Mouse (Mus musculus) forebrain, embryonic 14.5 days (tissue): Measurements from ENCODE around the gene Nrp2. TPM values are rescaled to one million over a fixed set of nuclear protein-coding genes. Genes with fewer than 3 reads are reported as not detected.
A peak's percentile ranks its signal among the peaks of the same experiment; 100 is the strongest.

ENCODE experiments used
- ATAC-seq: fragments of 200-750 bp; cut with Nextera tagmentation; 2 replicates; pipeline ENCODE4 v1.8.0; 2017; ENCODE audit warnings: mild to moderate bottlenecking, moderate library complexity
- DNase-seq: peaks from one replicate; pipeline ENCODE4 v3.0.0-alpha.2; 2015; ENCODE audit warnings: low spot score
- H3K27ac ChIP-seq: fragments of 300-500 bp; sonication (generic); 2 replicates; pipeline ENCODE4 v1.5.1; 2014; ENCODE audit warnings: low read depth, mild to moderate bottlenecking, control low read depth, low read length, moderate library complexity
- H3K27me3 ChIP-seq: fragments of 300-500 bp; sonication (generic); replicated peaks from 2 replicates; pipeline ENCODE4 v1.6.1; 2014; ENCODE audit warnings: low read length, control low read depth, mixed read lengths; ENCODE audit not compliant: control insufficient read depth, insufficient read depth
- H3K36me3 ChIP-seq: fragments of 300-500 bp; sonication (generic); 2 replicates; pipeline ENCODE4 v1.6.1; 2014; ENCODE audit warnings: low read length, control low read depth; ENCODE audit not compliant: control insufficient read depth, insufficient read depth
- H3K4me1 ChIP-seq: fragments of 300-500 bp; sonication (generic); 2 replicates; pipeline ENCODE4 v1.6.1; 2014; ENCODE audit warnings: antibody characterized with exemption, low read length, control low read depth; ENCODE audit not compliant: control insufficient read depth, insufficient read depth
- H3K4me2 ChIP-seq: fragments of 300-500 bp; sonication (generic); 2 replicates; pipeline ENCODE4 v1.6.1; 2014; ENCODE audit warnings: mild to moderate bottlenecking, control low read depth, low read length
- H3K4me3 ChIP-seq: fragments of 300-500 bp; sonication (generic); 2 replicates; pipeline ENCODE4 v1.5.1; 2014; ENCODE audit warnings: low read depth, low read length, control low read depth
- H3K9ac ChIP-seq: fragments of 300-500 bp; sonication (generic); 2 replicates; pipeline ENCODE4 v1.6.1; 2014; ENCODE audit warnings: mild to moderate bottlenecking, low read length, control low read depth, moderate library complexity
- H3K9me3 ChIP-seq: fragments of 300-500 bp; sonication (generic); replicated peaks from 2 replicates; pipeline ENCODE4 v1.6.1; 2016; ENCODE audit warnings: low read length, control low read depth, mixed read lengths; ENCODE audit not compliant: control insufficient read depth
- WGBS: fragments of 180-500 bp; shearing (Covaris S2); extraction: QIAGEN DNeasy Blood & Tissue Kit; methylation state at CpG from one replicate; pipeline ENCODE4 v1.1.7; 2014; 5-methylcytosine and 5-hydroxymethylcytosine counted together
- polyA plus RNA-seq: library from polyadenylated mRNA; unstranded; fragments of >200 nt; fragmentation: Nextera tagmentation; extraction: Ambion mirVana; gene quantifications from 2 replicates; pipeline ENCODE4 v1.2.1, GENCODE M21; 2014

Nrp2 gene
- polyA plus RNA-seq: 16.3 and 23.8 TPM in 2 replicates

GRCm38 (mm10) chr1:62703158-62704116 lies at the start of gene Nrp2:
Nrp2 (plus strand) TSS chr1:62703285.
- Histone ChIP-seq H3K9ac (peak within 1 kb of the TSS; percentile 83), H3K4me2 (peak within 1 kb of the TSS; percentile 98), H3K4me1 (peaks cover 8% of the 10 kb centered on the region), H3K27ac (peak within 1 kb of the TSS; percentile 82), H3K27me3 (peaks cover 13% of the 10 kb centered on the region), H3K36me3 (no peaks in the 10 kb centered on the region), H3K9me3 (no peaks in the 10 kb centered on the region), H3K4me3 (peak within 1 kb of the TSS; percentile 64)
- DNase-seq (peak; percentile 92), ATAC-seq (peak; percentile 87)
- under 1% methylated on average over 65 of the region's 76 CpGs for WGBS

GRCm38 (mm10) chr1:62654436-62654835 lies 48.6 kb upstream of the Nrp2 start:
- ATAC-seq (no peak), DNase-seq (no peak)
- no peak overlapping the region for H3K4me3 ChIP-seq
- no peak overlapping the region for H3K9ac ChIP-seq
- H3K9me3 ChIP-seq: no peaks in the 10 kb centered on the region
- H3K4me2 ChIP-seq: no peak overlapping the region
- WGBS: 68% methylated on average over 6 of the region's 6 CpGs
- H3K27ac ChIP-seq: no peak overlapping the region
- H3K4me1 ChIP-seq: no peaks in the 10 kb centered on the region
- no peaks in the 10 kb centered on the region for H3K36me3 ChIP-seq
- H3K27me3 ChIP-seq: no peaks in the 10 kb centered on the region

GRCm38 (mm10) chr1:62664960-62665645 lies 38.0 kb upstream of the Nrp2 start:
- Histone ChIP-seq H3K9ac (no peak overlapping the region), H3K4me2 (no peak overlapping the region), H3K9me3 (no peaks in the 10 kb centered on the region), H3K36me3 (no peaks in the 10 kb centered on the region), H3K4me1 (no peaks in the 10 kb centered on the region), H3K27ac (no peak overlapping the region), H3K27me3 (no peaks in the 10 kb centered on the region), H3K4me3 (no peak overlapping the region)
- no peak for ATAC-seq
- DNase-seq: no peak
- 63% methylated on average over 8 of the region's 8 CpGs for WGBS

- ATAC-seq (no peak), DNase-seq (no peak)
- Histone ChIP-seq H3K36me3 (no peaks in the 10 kb centered on the region), H3K9ac (no peak overlapping the region), H3K9me3 (no peaks in the 10 kb centered on the region), H3K27ac (no peak overlapping the region), H3K4me2 (no peak overlapping the region), H3K4me1 (no peaks in the 10 kb centered on the region), H3K27me3 (no peaks in the 10 kb centered on the region), H3K4me3 (no peak overlapping the region)
- 86% methylated on average over 5 of the region's 5 CpGs for WGBS
Measured at GRCm38 (mm10) chr1:62665771-62666730, 37.0 kb upstream of the Nrp2 start.

GRCm38 (mm10) chr1:62666780-62667179 lies 36.3 kb upstream of the Nrp2 start:
- 80% methylated on average over 5 of the region's 5 CpGs for WGBS
- Histone ChIP-seq H3K36me3 (no peaks in the 10 kb centered on the region), H3K9me3 (no peaks in the 10 kb centered on the region), H3K27ac (no peak overlapping the region), H3K4me3 (no peak overlapping the region), H3K4me2 (no peak overlapping the region), H3K4me1 (no peaks in the 10 kb centered on the region), H3K27me3 (no peaks in the 10 kb centered on the region), H3K9ac (no peak overlapping the region)
- DNase-seq: no peak
- no peak for ATAC-seq

- no peak overlapping the region for H3K9ac ChIP-seq
- H3K9me3 ChIP-seq: no peaks in the 10 kb centered on the region
- no peaks in the 10 kb centered on the region for H3K36me3 ChIP-seq
- no peak overlapping the region for H3K4me3 ChIP-seq
- no peaks in the 10 kb centered on the region for H3K27me3 ChIP-seq
- 34% methylated on average over 4 of the region's 4 CpGs for WGBS
- DNase-seq (no peak), ATAC-seq (no peak)
- H3K27ac ChIP-seq: no peak overlapping the region
- no peak overlapping the region for H3K4me2 ChIP-seq
- H3K4me1 ChIP-seq: peaks cover 17% of the 10 kb centered on the region
Measured at GRCm38 (mm10) chr1:62678611-62679344, 24.3 kb upstream of the Nrp2 start.

GRCm38 (mm10) chr1:62679466-62679865 lies 23.6 kb upstream of the Nrp2 start:
- Histone ChIP-seq H3K9ac (no peak overlapping the region), H3K27ac (no peak overlapping the region), H3K27me3 (no peaks in the 10 kb centered on the region), H3K4me1 (peaks cover 17% of the 10 kb centered on the region), H3K36me3 (no peaks in the 10 kb centered on the region), H3K9me3 (no peaks in the 10 kb centered on the region), H3K4me3 (no peak overlapping the region), H3K4me2 (no peak overlapping the region)
- WGBS: 91% methylated on average over 2 of the region's 2 CpGs
- no peak for DNase-seq
- ATAC-seq: no peak
